Mouse (Mus musculus): ENCODE results near the gene Hoga1. TPM values are rescaled to one million over a fixed set of nuclear protein-coding genes. Genes with fewer than 3 reads are reported as not detected.

The Hoga1 gene
- polyA plus RNA-seq, 1 experiment from 2014 or later, result 2.4 TPM

DNA sequence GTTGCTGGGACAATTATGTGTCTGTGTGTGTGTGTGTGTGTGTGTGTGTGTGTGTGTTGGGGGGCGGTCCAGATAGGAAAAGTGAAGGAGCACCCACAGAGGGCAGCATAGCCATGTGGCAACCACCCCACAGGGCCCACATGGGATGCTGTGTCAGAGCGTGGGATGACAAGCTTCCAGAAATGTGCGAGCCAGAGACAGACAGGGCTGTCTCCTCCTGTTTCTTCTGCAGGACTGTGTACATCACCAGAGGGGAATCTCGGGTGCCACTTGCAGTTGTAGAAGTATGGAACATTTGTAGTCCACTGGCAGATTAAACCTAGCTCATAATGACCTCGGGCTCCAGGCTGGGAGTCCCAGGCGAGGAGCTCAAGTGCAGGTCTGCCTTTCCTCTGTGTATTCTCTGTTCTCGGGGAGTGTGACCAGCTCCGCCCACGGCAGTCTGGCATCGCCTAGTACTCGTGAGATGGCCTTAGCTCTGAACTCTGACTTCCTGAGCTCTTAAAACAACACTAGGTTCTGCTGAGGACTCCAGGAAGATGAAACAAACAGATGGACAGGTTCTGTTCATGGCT, 10.4 kb upstream of the Hoga1 start:
- H3K27ac ChIP-seq (ENCODE audit: low read depth, low read length), result no peak overlapping the region
- no peak overlapping the region for H3K4me2 ChIP-seq (ENCODE audit: low read length)
- H3K36me3 ChIP-seq (ENCODE audit: control insufficient read depth, insufficient read depth, low read length), result no peaks in the 10 kb centered on the region
- no peak overlapping the region for H3K4me3 ChIP-seq (ENCODE audit: low read length)
- no peak overlapping the region for H3K9ac ChIP-seq (ENCODE audit: low read depth, low read length)
- H3K9me3 ChIP-seq (ENCODE audit: control insufficient read depth, low read length), result no peaks in the 10 kb centered on the region
- 59% methylated on average over 11 of the region's 11 CpGs for WGBS
- peak; percentile 39; the same call in 1 of the 2 replicates for ATAC-seq
- H3K27me3 ChIP-seq (replicated peaks; ENCODE audit: control insufficient read depth, insufficient read depth, low read length), result no peaks in the 10 kb centered on the region
- H3K4me1 ChIP-seq (ENCODE audit: control insufficient read depth, insufficient read depth, low read depth, low read length), result peaks cover 5% of the 10 kb centered on the region

DNA sequence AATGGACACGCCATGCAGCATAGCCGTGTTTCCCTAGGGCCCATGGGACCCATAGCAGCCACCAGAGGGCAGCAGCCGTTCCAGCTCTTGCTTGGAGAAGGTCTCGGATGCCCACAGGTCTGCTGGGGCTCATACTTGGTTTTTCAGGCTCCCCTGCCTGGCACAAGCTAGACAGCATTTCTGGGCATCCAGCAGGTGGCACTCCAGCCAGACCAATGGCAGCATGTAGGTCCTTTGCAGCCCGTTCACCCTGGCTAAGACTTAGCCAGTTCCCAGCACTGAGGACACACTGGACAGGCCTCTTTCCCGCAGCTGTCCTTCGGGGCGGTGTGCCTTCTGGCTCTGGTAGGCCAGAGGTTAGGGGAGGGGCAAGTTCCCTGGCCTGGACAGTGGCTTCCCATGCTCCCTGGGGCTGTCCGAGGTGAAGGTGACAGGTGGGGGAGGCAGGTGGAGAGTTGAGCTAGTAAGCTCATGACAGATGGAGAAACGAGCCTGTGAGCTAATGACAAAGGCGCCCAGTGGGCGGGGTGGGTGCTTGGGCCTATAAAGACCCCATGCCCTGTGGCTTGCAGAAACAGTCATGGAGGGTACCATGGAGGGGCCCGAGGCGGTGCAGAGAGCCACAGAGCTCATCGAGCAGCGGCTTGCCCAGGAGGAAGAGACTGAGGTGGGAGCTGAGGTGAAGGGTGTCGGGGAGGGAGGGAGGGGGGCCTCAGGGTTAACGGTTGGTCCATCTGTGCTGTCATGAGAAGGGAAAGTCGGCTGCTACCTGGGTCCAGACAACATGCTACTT, 9.8 kb upstream of the Hoga1 start, which contains the start of gene Ankrd2:
Ankrd2 (plus strand) TSS at position 545 of the 793 bp plus-strand sequence.
- WGBS, result 66% methylated on average over 19 of the region's 19 CpGs
- ATAC-seq, result peak; percentile 86
- H3K4me2 ChIP-seq (ENCODE audit: low read length), result no peak within 1 kb of the TSS
- no peaks in the 10 kb centered on the region for H3K9me3 ChIP-seq (ENCODE audit: control insufficient read depth, low read length)
- H3K27ac ChIP-seq (ENCODE audit: low read depth, low read length), result no peak within 1 kb of the TSS
- H3K4me3 ChIP-seq (ENCODE audit: low read length), result no peak within 1 kb of the TSS
- no peaks in the 10 kb centered on the region for H3K27me3 ChIP-seq (replicated peaks; ENCODE audit: control insufficient read depth, insufficient read depth, low read length)
- no peaks in the 10 kb centered on the region for H3K36me3 ChIP-seq (ENCODE audit: control insufficient read depth, insufficient read depth, low read length)
- no peak within 1 kb of the TSS for H3K9ac ChIP-seq (ENCODE audit: low read depth, low read length)
- H3K4me1 ChIP-seq (ENCODE audit: control insufficient read depth, insufficient read depth, low read depth, low read length), result peaks cover 5% of the 10 kb centered on the region

DNA sequence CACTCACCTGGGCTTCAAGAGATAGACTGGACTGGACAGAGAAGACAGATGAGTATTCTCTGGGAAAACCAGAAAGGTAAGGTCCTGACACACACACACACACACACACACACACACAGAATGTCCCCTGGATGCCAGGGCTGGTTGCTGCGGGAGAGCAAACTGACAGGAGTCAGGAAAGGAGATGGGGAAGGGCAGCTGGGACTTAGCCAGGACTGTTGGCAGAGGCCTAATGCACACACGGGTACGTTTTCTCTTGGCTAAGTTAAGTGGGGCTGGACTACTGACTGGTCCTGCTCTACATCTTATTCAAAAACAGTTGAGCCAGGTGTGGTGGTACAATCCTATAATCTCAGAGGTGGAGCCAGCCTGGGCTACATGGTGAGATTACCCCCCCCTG, 9.1 kb upstream of the Hoga1 start:
- ATAC-seq, result no peak
- Histone ChIP-seq H3K4me3 (ENCODE audit: low read length) (no peak overlapping the region), H3K27me3 (replicated peaks; ENCODE audit: control insufficient read depth, insufficient read depth, low read length) (no peaks in the 10 kb centered on the region), H3K9me3 (ENCODE audit: control insufficient read depth, low read length) (no peaks in the 10 kb centered on the region), H3K4me2 (ENCODE audit: low read length) (no peak overlapping the region), H3K27ac (ENCODE audit: low read depth, low read length) (no peak overlapping the region), H3K9ac (ENCODE audit: low read depth, low read length) (no peak overlapping the region), H3K36me3 (ENCODE audit: control insufficient read depth, insufficient read depth, low read length) (no peaks in the 10 kb centered on the region), H3K4me1 (ENCODE audit: control insufficient read depth, insufficient read depth, low read depth, low read length) (peaks cover 5% of the 10 kb centered on the region)
- 60% methylated on average over 3 of the region's 3 CpGs for WGBS

DNA sequence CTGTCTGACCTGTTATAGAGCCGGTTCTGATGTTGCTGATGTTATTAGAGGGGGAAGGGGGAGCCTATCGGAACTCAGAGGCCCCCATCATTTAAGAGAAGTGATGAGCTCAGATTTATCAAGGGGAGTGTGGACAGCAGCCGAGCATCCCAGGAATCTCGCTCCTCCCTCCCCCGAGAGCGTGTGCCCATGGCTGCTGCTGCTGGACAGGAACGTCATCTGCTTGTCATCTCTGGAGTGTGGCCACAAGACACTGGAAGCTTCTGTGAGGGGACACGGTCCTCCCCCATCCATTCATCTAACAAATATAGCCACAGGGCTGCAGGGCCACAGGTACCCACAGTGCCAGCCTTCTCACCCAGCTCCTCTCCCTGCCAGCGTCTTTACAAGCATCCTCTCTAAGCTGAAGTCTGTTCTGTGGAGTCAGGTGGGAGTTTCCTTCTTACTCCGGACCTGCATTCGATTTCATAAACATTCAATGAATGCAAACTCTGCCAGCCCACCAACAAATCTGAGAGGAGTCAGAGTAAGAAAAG, 8.2 kb upstream of the Hoga1 start:
- no peak for ATAC-seq
- peaks cover 5% of the 10 kb centered on the region for H3K4me1 ChIP-seq (ENCODE audit: control insufficient read depth, insufficient read depth, low read depth, low read length)
- no peaks in the 10 kb centered on the region for H3K36me3 ChIP-seq (ENCODE audit: control insufficient read depth, insufficient read depth, low read length)
- no peaks in the 10 kb centered on the region for H3K27me3 ChIP-seq (replicated peaks; ENCODE audit: control insufficient read depth, insufficient read depth, low read length)
- no peak overlapping the region for H3K4me2 ChIP-seq (ENCODE audit: low read length)
- 77% methylated on average over 11 of the region's 11 CpGs for WGBS
- H3K27ac ChIP-seq (ENCODE audit: low read depth, low read length), result no peak overlapping the region
- no peaks in the 10 kb centered on the region for H3K9me3 ChIP-seq (ENCODE audit: control insufficient read depth, low read length)
- H3K9ac ChIP-seq (ENCODE audit: low read depth, low read length), result no peak overlapping the region
- H3K4me3 ChIP-seq (ENCODE audit: low read length), result no peak overlapping the region

DNA sequence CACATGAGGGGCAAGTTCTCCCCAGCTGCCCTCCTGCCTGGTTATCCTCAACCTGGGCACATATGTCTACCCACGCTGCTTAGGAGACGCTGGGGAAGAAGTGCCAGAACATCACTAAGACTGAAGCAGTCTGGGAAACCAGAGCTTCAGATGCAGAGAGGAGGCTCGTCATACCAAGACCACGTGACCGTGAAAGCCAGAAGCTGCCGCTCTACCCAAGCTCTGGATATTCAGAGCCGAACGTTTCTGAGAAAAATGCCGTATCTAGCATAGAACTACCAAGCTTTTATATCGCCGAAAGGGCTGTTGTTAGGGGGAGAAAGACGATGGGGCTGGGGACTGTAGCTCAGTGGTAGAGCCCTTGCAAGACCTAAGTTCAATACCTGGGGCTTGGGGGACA, 7.1 kb upstream of the Hoga1 start:
- no peak for ATAC-seq
- H3K9ac ChIP-seq (ENCODE audit: low read depth, low read length), result no peak overlapping the region
- 92% methylated on average over 12 of the region's 12 CpGs for WGBS

DNA sequence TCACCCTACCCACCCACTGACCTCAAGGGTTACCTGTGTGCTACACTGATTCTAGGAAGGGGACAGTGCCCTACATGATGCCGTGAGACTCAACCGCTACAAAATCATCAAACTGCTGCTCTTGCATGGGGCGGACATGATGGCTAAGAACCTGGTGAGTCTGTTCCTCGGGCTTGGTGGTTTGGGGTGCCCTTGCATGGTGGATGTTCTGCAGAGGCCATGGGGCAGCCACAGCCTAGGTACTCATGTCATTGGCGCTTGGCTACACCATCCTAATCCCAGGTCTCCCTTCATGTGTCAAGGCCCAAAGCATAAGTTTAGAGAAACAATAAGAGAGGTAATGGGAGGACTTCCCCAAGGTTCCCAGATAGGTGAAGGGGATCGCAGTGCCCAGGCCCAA, 1.4 kb upstream of the Hoga1 start:
- no peaks in the 10 kb centered on the region for H3K36me3 ChIP-seq (ENCODE audit: control insufficient read depth, insufficient read depth, low read length)
- H3K4me2 ChIP-seq (ENCODE audit: low read length), result no peak overlapping the region
- no peak overlapping the region for H3K27ac ChIP-seq (ENCODE audit: low read depth, low read length)
- no peak for ATAC-seq
- H3K27me3 ChIP-seq (replicated peaks; ENCODE audit: control insufficient read depth, insufficient read depth, low read length), result 0 out of 2 replicates have a peak, but pooled peaks cover 2% of the 10 kb centered on the region
- H3K9me3 ChIP-seq (ENCODE audit: control insufficient read depth, low read length), result peaks cover 4% of the 10 kb centered on the region; the same call in 1 of the 2 replicates
- no peak overlapping the region for H3K9ac ChIP-seq (ENCODE audit: low read depth, low read length)
- WGBS, result 94% methylated on average over 6 of the region's 6 CpGs
- H3K4me3 ChIP-seq (ENCODE audit: low read length), result no peak overlapping the region
- H3K4me1 ChIP-seq (ENCODE audit: control insufficient read depth, insufficient read depth, low read depth, low read length), result peaks cover 4% of the 10 kb centered on the region; the same call in 1 of the 2 replicates

More for the DNA sequence above, 7.1 kb upstream of the Hoga1 start:
- H3K27ac ChIP-seq (ENCODE audit: low read depth, low read length), result no peak overlapping the region
- no peaks in the 10 kb centered on the region for H3K27me3 ChIP-seq (replicated peaks; ENCODE audit: control insufficient read depth, insufficient read depth, low read length)
- no peaks in the 10 kb centered on the region for H3K9me3 ChIP-seq (ENCODE audit: control insufficient read depth, low read length)
- H3K4me3 ChIP-seq (ENCODE audit: low read length), result no peak overlapping the region
- peaks cover 5% of the 10 kb centered on the region for H3K4me1 ChIP-seq (ENCODE audit: control insufficient read depth, insufficient read depth, low read depth, low read length)
- H3K36me3 ChIP-seq (ENCODE audit: control insufficient read depth, insufficient read depth, low read length), result no peaks in the 10 kb centered on the region
- no peak overlapping the region for H3K4me2 ChIP-seq (ENCODE audit: low read length)

DNA sequence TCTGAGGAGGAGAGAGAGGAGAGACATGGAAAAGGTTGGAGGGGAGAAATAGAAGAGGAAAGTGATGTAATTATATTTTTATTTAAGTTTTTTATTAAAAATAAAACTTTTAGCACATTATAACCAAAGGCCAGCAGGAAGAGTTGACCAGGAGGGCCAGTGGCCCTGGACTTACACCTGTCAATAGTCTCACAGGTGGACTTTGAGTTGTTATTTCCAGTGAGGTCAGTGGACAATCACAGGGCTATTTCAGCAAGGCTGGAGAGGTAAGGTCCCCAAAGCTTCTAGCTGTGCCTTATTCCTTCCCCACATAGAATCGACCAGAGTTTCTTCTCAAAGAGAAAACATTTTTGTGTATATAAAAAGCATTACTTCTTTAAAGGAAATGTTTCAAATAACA, 4.8 kb downstream of the Hoga1 start:
- H3K4me3 ChIP-seq (ENCODE audit: low read length), result no peak overlapping the region
- WGBS, result 86% methylated on average over 1 of the region's 1 CpGs
- no peak overlapping the region for H3K27ac ChIP-seq (ENCODE audit: low read depth, low read length)
- no peak for ATAC-seq
- H3K36me3 ChIP-seq (ENCODE audit: control insufficient read depth, insufficient read depth, low read length), result no peaks in the 10 kb centered on the region
- H3K4me1 ChIP-seq (ENCODE audit: control insufficient read depth, insufficient read depth, low read depth, low read length), result peaks cover 4% of the 10 kb centered on the region; the same call in 1 of the 2 replicates
- no peak overlapping the region for H3K9ac ChIP-seq (ENCODE audit: low read depth, low read length)
- H3K27me3 ChIP-seq (replicated peaks; ENCODE audit: control insufficient read depth, insufficient read depth, low read length), result no peaks in the 10 kb centered on the region
- no peak overlapping the region for H3K4me2 ChIP-seq (ENCODE audit: low read length)
- H3K9me3 ChIP-seq (ENCODE audit: control insufficient read depth, low read length), result no peaks in the 10 kb centered on the region

DNA sequence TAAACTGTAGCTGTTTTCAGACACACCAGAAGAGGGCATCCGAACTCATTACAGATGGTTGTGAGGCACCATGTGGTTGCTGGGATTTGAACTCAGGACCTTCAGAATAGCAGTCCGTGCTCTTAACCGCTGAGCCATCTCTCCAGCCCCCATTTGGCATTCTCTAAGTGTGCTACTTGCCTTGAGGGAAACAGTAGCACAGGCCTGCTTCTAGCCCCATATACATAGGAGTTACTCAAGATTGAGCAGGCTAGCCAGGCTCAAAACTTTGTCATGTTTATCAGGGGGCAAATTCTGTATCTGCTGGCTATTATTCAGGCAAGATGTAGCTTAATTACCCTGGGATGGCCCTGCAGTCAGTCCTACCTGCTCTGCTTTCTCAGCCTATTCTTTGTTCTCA, 5.9 kb downstream of the Hoga1 start:
- no peak overlapping the region for H3K9ac ChIP-seq (ENCODE audit: low read depth, low read length)
- ATAC-seq, result no peak
- no peak overlapping the region for H3K4me3 ChIP-seq (ENCODE audit: low read length)
- no peak overlapping the region for H3K4me2 ChIP-seq (ENCODE audit: low read length)
- H3K36me3 ChIP-seq (ENCODE audit: control insufficient read depth, insufficient read depth, low read length), result no peaks in the 10 kb centered on the region
- H3K4me1 ChIP-seq (ENCODE audit: control insufficient read depth, insufficient read depth, low read depth, low read length), result no peaks in the 10 kb centered on the region
- H3K9me3 ChIP-seq (ENCODE audit: control insufficient read depth, low read length), result no peaks in the 10 kb centered on the region
- WGBS, result 93% methylated on average over 3 of the region's 3 CpGs
- no peaks in the 10 kb centered on the region for H3K27me3 ChIP-seq (replicated peaks; ENCODE audit: control insufficient read depth, insufficient read depth, low read length)
- no peak overlapping the region for H3K27ac ChIP-seq (ENCODE audit: low read depth, low read length)

DNA sequence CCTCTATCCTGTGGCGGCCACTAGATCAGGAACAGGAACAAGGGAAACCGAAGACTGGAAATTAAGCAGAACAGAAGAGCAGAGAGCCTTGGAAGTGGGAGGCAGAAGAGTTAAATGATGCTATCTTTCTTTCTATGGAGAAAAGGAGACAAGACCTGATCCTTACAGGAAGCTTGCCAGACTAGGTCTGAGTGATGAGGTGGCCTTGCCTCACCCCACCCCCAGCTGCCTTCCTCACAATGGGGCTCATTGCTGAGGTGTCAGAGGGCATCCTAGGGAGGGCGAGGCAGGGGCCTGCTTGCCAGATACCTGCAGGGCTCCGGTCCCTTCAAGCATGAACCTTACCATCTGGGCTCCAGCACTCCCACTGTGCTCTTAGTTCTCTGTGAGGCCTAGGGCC, 6.5 kb downstream of the Hoga1 start, which contains the start of gene 4933411K16Rik:
4933411K16Rik (plus strand) TSS at position 301 of the 400 bp plus-strand sequence.
- H3K9me3 ChIP-seq (ENCODE audit: control insufficient read depth, low read length), result no peaks in the 10 kb centered on the region
- 79% methylated on average over 4 of the region's 4 CpGs for WGBS
- H3K36me3 ChIP-seq (ENCODE audit: control insufficient read depth, insufficient read depth, low read length), result no peaks in the 10 kb centered on the region
- no peaks in the 10 kb centered on the region for H3K4me1 ChIP-seq (ENCODE audit: control insufficient read depth, insufficient read depth, low read depth, low read length)
- ATAC-seq, result no peak
- H3K4me2 ChIP-seq (ENCODE audit: low read length), result no peak within 1 kb of the TSS
- no peak within 1 kb of the TSS for H3K9ac ChIP-seq (ENCODE audit: low read depth, low read length)
- H3K27ac ChIP-seq (ENCODE audit: low read depth, low read length), result no peak within 1 kb of the TSS
- no peak within 1 kb of the TSS for H3K4me3 ChIP-seq (ENCODE audit: low read length)
- H3K27me3 ChIP-seq (replicated peaks; ENCODE audit: control insufficient read depth, insufficient read depth, low read length), result no peaks in the 10 kb centered on the region

Measured in hindbrain, embryonic 16.5 days (tissue).